In genomic region chr14:60769340-60769739, GRCm38 (mm10) we compare ENCODE assay signal across 16 mouse cellular contexts. TPM values are rescaled to one million over a fixed set of nuclear protein-coding genes. Genes with fewer than 3 reads are reported as not detected.
A peak's percentile ranks its signal among the peaks of the same experiment; 100 is the strongest.
DNase-seq lines count a peak whose midpoint lies in the region.
"Had no signal": no experiment of that assay in that cellular context is flagged by ENCODE, and none has a peak within 500 bp of the region (broad histone marks: within the 10 kb centered on the region; RNA-seq: fewer than 3 reads in every experiment).

No protein-coding gene starts in this region.

- no peaks in the 10 kb centered on the region for H3K36me3 ChIP-seq in heart, embryonic 10.5 days
- H3K36me3 ChIP-seq: hindbrain, embryonic 13.5 days had no signal

- WGBS in heart, embryonic 10.5 days = 36% methylated on average over 6 of the region's 6 CpGs

- no peak overlapping the region for H3K4me3 ChIP-seq in heart, embryonic 10.5 days
- H3K4me3 ChIP-seq: hindbrain, embryonic 13.5 days had no signal

- intact Hi-C loops in heart, postnatal 36 days (cut with DNase I) = no loop called here

- H3K4me1 ChIP-seq in heart, embryonic 10.5 days = peaks cover 36% of the 10 kb centered on the region

- H3K9me3 ChIP-seq in heart, embryonic 10.5 days = no peaks in the 10 kb centered on the region
- H3K9me3 ChIP-seq: hindbrain, embryonic 13.5 days had no signal

- no peaks in the 10 kb centered on the region for H3K27me3 ChIP-seq in heart, embryonic 10.5 days (ENCODE audit: insufficient read depth, poor library complexity, severe bottlenecking)
- H3K27me3 ChIP-seq: hindbrain, embryonic 13.5 days had no signal

- H3K27ac ChIP-seq in heart, embryonic 10.5 days = 0 out of 2 replicates have a peak overlapping the region, but pooled peaks have one; percentile 47
- H3K27ac ChIP-seq: hindbrain, embryonic 13.5 days had no signal

- DNase-seq in adrenal gland, adult (ENCODE audit: inconsistent age in 2 of 2, low spot score in 1 of 2) = peak; percentile 59 to 84
- no peak for DNase-seq in adrenal gland, postnatal 4 days (ENCODE audit: low spot score in 2 of 2)
- DNase-seq in heart, embryonic 10.5 days (ENCODE audit: low spot score) = no peak
- DNase-seq in heart, postnatal 36 days = no peak
- peak; percentile 21 for DNase-seq in lung, postnatal 36 days
- no peak for DNase-seq in lung, postnatal 14 days
- DNase-seq in retina, embryonic 14.5 days (ENCODE audit: low spot score) = peak; percentile 32
- DNase-seq in urinary bladder, postnatal 14 days (ENCODE audit: low spot score) = no peak
- DNase-seq: cerebellum, postnatal 25 days; kidney, adult 9 months; layer of hippocampus, adult 9-11 months; right cerebral cortex, adult 18-20 months; thymus, adult 2 months had no signal

RNA-seq across cellular contexts. Expression of gene C1qtnf9, which starts 1.4 kb away (rescaled TPM):
- 1 to 10 TPM; 4.1 to 4.2 TPM for total RNA-seq in adrenal gland, postnatal 4 days (2021)
- 0.10 and 0.13 TPM in 2 replicates for polyA plus RNA-seq in heart, embryonic 10.5 days (2016; fragmentation: Nextera tagmentation; extraction: Ambion mirVana)
- 10 to 100 TPM; 36.8 to 68.6 TPM for total RNA-seq in heart, postnatal 36 days (2021)
- total RNA-seq: granulocyte monocyte progenitor cell, adult 5-6 weeks had no signal
- polyA plus RNA-seq: neural tube, embryonic 11.5 days had no signal

RNA-seq across cellular contexts. Expression of gene Mipep, which starts 15.0 kb away (rescaled TPM):
- total RNA-seq in adrenal gland, postnatal 4 days (2021) = 10 to 100 TPM; 28.7 to 29.1 TPM
- polyA plus RNA-seq in heart, embryonic 10.5 days (2016; fragmentation: Nextera tagmentation; extraction: Ambion mirVana) = 24.7 and 24.9 TPM in 2 replicates
- total RNA-seq in heart, postnatal 36 days (2021) = 10 to 100 TPM; 61.9 to 62.4 TPM

Comparison
In these comparisons a context has a peak if more than half of its experiments do, and no peak if none do; other contexts are left out.
1. DNase-seq: peak in adrenal gland, adult (2 of 2), lung, postnatal 36 days (single experiment) and retina, embryonic 14.5 days (single experiment); none in adrenal gland, postnatal 4 days (0 of 2), heart, embryonic 10.5 days (single experiment), heart, postnatal 36 days (0 of 2), lung, postnatal 14 days (single experiment) and urinary bladder, postnatal 14 days (single experiment).
2. RNA of gene C1qtnf9, which starts 1.4 kb away (total RNA-seq): 36.8 to 68.6 TPM in heart, postnatal 36 days; 4.1 to 4.2 TPM in adrenal gland, postnatal 4 days; every median in the first group is over 4 times any median in the second.